Mouse (Mus musculus) lung, postnatal 0 days (tissue): ENCODE measurements at regions not wholly inside any gene's neighbourhood (a gene's known extent, or its start where the extent isn't known, plus 50 kb on each side); places are given as distances from the start of the nearest gene placed in this dataset.

Source experiments
- ATAC-seq: fragments of 200-750 bp; cut with Nextera tagmentation; 2 replicates; pipeline ENCODE4 v1.8.0; 2017; ENCODE audit warnings: moderate library complexity
- DNase-seq: peaks from one replicate; pipeline ENCODE4 v3.0.0-alpha.2; 2016; ENCODE audit warnings: low spot score
- H3K27ac ChIP-seq: fragments of 300-500 bp; sonication (generic); 2 replicates; pipeline ENCODE4 v1.5.1; 2014; ENCODE audit warnings: antibody characterized with exemption, mild to moderate bottlenecking, low read length, mixed read lengths
- H3K27me3 ChIP-seq: fragments of 300-500 bp; sonication (generic); replicated peaks from 2 replicates; pipeline ENCODE4 v1.6.1; 2014; ENCODE audit warnings: low read length, mixed read lengths; ENCODE audit not compliant: insufficient read depth
- H3K36me3 ChIP-seq: fragments of 300-500 bp; sonication (generic); 2 replicates; pipeline ENCODE4 v1.6.1; 2014; ENCODE audit warnings: low read length, mixed read lengths; ENCODE audit not compliant: insufficient read depth
- H3K4me1 ChIP-seq: fragments of 300-500 bp; sonication (generic); 2 replicates; pipeline ENCODE4 v1.6.1; 2014; ENCODE audit warnings: antibody characterized with exemption, low read depth, low read length, mixed read lengths; ENCODE audit not compliant: insufficient read depth
- H3K4me2 ChIP-seq: fragments of 300-500 bp; sonication (generic); replicated peaks from 2 replicates; pipeline ENCODE4 v1.6.1; 2014; ENCODE audit warnings: low read depth, mild to moderate bottlenecking, low read length, moderate library complexity, mixed read lengths
- H3K4me3 ChIP-seq: fragments of 300-500 bp; sonication (generic); 2 replicates; pipeline ENCODE4 v1.5.1; 2014; ENCODE audit warnings: low read depth, low read length
- H3K9ac ChIP-seq: fragments of 300-500 bp; sonication (generic); replicated peaks from 2 replicates; pipeline ENCODE4 v1.6.1; 2014; ENCODE audit warnings: low read depth, mild to moderate bottlenecking
- H3K9me3 ChIP-seq: fragments of 300-500 bp; sonication (generic); 2 replicates; pipeline ENCODE4 v1.6.1; 2016; ENCODE audit warnings: low read length, mixed read lengths
- CTCF ChIP-seq: IDR thresholded peaks from 2 replicates; pipeline ENCODE4 v1.5.1; 2016; ENCODE audit warnings: antibody characterized with exemption, mild to moderate bottlenecking
- EP300 ChIP-seq: IDR thresholded peaks from 2 replicates; pipeline ENCODE4 v1.6.1; 2016; ENCODE audit warnings: antibody characterized with exemption, mild to moderate bottlenecking, control low read depth
- WGBS: fragments of 180-500 bp; shearing (Covaris S2); extraction: QIAGEN DNeasy Blood & Tissue Kit; methylation state at CpG from one replicate; pipeline ENCODE4 v1.1.7; 2014; 5-methylcytosine and 5-hydroxymethylcytosine counted together

DNA sequence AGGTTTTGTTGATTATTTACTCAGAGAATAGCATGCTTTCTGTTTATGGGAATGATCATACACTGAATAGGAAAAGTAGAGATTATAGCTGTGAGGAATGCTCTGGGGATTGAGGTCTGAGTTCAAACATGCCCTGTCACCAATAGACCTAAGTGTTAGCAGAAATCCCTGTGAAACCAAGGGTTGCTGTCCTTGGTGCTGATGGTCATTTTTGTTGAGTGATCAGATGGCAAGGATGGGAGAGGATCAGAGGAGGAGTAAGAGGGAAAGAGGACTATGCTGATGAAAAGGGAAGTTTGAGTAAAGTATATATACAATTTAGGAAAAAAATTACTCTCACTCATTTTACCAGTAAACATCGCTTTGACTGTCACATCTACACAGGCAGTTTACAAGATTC is 191.5 kb upstream of the Sel1l start:
- TF ChIP-seq EP300 (no peak), CTCF (no peak)
- Histone ChIP-seq H3K4me3 (no peak overlapping the region), H3K4me2 (no peak overlapping the region), H3K36me3 (no peaks in the 10 kb centered on the region), H3K27ac (no peak overlapping the region), H3K4me1 (no peaks in the 10 kb centered on the region), H3K27me3 (no peaks in the 10 kb centered on the region), H3K9ac (no peak overlapping the region), H3K9me3 (no peaks in the 10 kb centered on the region)
- WGBS, result 63% methylated on average over 1 of the region's 1 CpGs
- ATAC-seq (no peak), DNase-seq (peak; percentile 36)

DNA sequence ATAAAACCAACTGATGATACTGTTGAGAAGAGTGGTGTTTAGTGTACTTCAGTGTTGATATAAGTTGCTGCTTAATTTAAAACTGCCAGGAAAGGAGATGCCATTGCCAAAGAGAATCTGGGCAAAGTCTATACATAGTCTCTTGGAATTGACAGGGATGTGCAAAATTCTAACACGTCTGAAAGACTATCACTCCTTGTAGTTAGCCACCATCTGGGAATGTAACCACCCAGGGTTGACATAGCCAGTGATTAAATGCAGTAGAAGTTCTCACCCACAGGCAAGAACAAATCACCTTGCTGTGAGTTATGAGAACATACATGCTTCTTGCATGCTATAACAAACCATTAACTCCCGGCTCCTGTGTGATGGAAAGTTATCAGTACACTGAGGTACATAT is 180.2 kb upstream of the Sel1l start:
- Histone ChIP-seq H3K4me3 (no peak overlapping the region), H3K4me1 (no peaks in the 10 kb centered on the region), H3K9ac (no peak overlapping the region), H3K27me3 (no peaks in the 10 kb centered on the region), H3K4me2 (no peak overlapping the region), H3K36me3 (no peaks in the 10 kb centered on the region), H3K27ac (no peak overlapping the region), H3K9me3 (no peaks in the 10 kb centered on the region)
- DNase-seq (no peak), ATAC-seq (no peak)
- TF ChIP-seq CTCF, result no peak
- no peak for TF ChIP-seq EP300
- 80% methylated on average over 2 of the region's 2 CpGs for WGBS

DNA sequence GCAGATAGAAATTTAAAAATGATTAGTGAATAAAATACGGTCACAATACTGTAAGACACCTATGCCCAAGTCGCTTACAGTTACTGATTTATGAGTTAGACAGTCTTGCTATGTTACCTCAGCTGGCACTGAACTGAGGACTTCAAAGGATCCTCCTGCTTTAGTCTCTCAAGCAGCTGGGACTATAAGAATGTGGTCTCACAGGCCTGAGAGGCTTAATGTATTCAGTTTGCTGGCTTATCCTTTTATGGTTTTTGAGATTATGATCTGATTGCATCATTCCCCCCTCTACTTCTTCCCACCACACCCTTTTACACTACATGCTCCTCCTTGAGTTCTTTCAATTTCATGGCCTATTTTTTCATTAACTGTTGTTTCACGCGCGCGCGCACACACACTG is 179.4 kb upstream of the Sel1l start:
- TF ChIP-seq EP300, result no peak
- no peak for TF ChIP-seq CTCF

DNA sequence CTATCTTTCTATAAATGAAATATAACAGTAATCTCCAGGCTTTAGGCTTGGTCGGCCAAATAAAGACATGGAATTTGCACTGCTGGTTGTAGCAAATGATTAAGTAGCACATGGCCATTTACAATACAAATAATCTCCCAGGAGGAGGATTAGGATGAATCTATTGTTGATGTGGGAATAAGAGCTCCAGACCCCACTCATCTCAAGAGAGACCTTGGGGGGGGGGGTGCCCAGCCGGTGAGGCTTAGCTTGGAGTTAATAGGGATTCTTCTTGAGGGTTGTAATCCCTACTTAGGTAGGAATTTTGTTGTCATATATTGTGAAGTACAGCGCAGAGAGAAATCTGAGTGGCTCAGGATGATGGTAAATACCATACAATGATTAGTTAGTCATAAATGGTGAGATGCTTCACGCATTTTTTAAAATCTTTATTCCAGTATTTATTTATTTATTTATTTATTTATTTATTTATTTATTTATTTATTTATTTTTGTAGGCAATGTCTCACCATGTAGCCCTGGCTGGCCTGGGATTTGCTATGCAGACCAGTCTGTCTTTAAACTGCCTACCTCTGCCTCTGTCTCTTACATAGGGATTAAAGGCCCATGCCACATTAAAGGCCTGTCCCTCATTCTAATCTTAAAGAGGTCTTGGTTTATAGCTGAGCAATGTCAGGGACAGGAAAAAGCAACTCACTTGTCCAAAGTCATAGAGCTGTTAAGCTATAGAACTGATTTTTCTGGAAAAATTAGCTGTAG is 175.7 kb upstream of the Sel1l start:
- Histone ChIP-seq H3K27me3 (no peaks in the 10 kb centered on the region), H3K27ac (no peak overlapping the region), H3K4me1 (no peaks in the 10 kb centered on the region), H3K9me3 (no peaks in the 10 kb centered on the region), H3K36me3 (no peaks in the 10 kb centered on the region), H3K9ac (no peak overlapping the region), H3K4me2 (no peak overlapping the region), H3K4me3 (no peak overlapping the region)
- 89% methylated on average over 4 of the region's 4 CpGs for WGBS
- ATAC-seq, result no peak
- DNase-seq, result no peak
- no peak for TF ChIP-seq CTCF
- no peak for TF ChIP-seq EP300

More for the DNA sequence above, 179.4 kb upstream of the Sel1l start:
- DNase-seq (no peak), ATAC-seq (no peak)
- Histone ChIP-seq H3K27ac (no peak overlapping the region), H3K4me3 (no peak overlapping the region), H3K9ac (no peak overlapping the region), H3K27me3 (no peaks in the 10 kb centered on the region), H3K4me1 (no peaks in the 10 kb centered on the region), H3K9me3 (no peaks in the 10 kb centered on the region), H3K36me3 (no peaks in the 10 kb centered on the region), H3K4me2 (no peak overlapping the region)
- 89% methylated on average over 7 of the region's 7 CpGs for WGBS

GRCm38 (mm10) chr12:92019593-92020224 is 170.8 kb upstream of the Sel1l start:
- no peak for ATAC-seq
- Histone ChIP-seq H3K4me3 (no peak overlapping the region), H3K27ac (no peak overlapping the region), H3K36me3 (no peaks in the 10 kb centered on the region), H3K9me3 (no peaks in the 10 kb centered on the region), H3K27me3 (no peaks in the 10 kb centered on the region), H3K4me1 (no peaks in the 10 kb centered on the region), H3K9ac (no peak overlapping the region), H3K4me2 (no peak overlapping the region)
- DNase-seq, result no peak
- 30% methylated on average over 6 of the region's 6 CpGs for WGBS
- TF ChIP-seq CTCF (no peak), EP300 (no peak)

DNA sequence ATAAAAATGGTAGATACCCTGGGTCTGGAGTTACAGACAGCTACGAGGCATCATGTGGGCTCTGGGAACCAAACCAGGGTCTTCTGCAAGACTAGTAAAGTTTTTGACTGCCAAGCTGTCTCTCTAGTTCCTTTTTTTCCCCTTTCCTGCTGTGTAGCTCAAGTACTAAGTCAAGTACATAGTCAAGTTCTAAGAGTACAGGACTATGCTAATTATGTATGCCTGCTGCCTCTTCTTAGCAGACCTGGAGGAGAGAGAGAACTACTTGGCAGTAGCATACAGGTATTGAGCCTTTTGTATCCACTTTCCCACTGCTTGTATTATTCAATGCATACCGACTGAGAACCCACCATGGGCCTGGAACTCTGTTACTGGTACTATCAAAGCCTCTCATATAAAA is 166.4 kb upstream of the Sel1l start:
- Histone ChIP-seq H3K9me3 (no peaks in the 10 kb centered on the region), H3K4me1 (no peaks in the 10 kb centered on the region), H3K36me3 (no peaks in the 10 kb centered on the region), H3K27me3 (no peaks in the 10 kb centered on the region), H3K9ac (no peak overlapping the region), H3K4me2 (no peak overlapping the region), H3K4me3 (no peak overlapping the region), H3K27ac (no peak overlapping the region)
- TF ChIP-seq EP300, result no peak
- TF ChIP-seq CTCF, result no peak
- DNase-seq (peak; percentile 69), ATAC-seq (peak; percentile 68)
- 60% methylated on average over 2 of the region's 2 CpGs for WGBS
